Mouse (Mus musculus) erythroblast, embryonic 14.5 days (primary cell): ENCODE measurements around the gene Olfr1024.

Experiments
- GATA1 ChIP-seq: IDR thresholded peaks from 2 replicates; pipeline ENCODE4 v1.6.1; 2012; ENCODE audit warnings: low read length, inconsistent platforms, mixed read lengths
- TAL1 ChIP-seq: IDR thresholded peaks from 3 replicates; pipeline ENCODE4 v1.6.1; 2012; ENCODE audit warnings: low read length, inconsistent platforms, mixed read lengths

DNA sequence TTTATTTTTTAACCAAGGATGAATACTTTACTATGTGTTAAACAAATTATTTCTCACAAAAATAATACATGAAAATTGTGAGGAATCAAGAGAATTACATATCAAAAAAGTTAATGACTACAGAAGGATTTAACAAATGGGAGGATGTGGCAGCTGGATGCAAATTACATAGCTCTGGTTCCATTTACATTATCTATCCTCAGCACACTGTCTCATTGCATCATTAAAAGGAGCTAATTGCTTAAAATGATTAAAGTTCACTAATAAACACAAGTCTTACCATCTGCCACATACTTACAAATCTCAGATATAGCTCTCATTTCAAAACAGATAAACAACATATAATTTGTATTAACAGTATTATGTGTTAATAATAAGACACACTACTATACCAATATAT, 8.3 kb upstream of the Olfr1024 start:
- TF ChIP-seq TAL1 (no peak), GATA1 (no peak)
